ENCODE assay signal across 8 mouse cellular contexts in genomic region chr11:22981041-22981440, GRCm38 (mm10). TPM values are rescaled to one million over a fixed set of nuclear protein-coding genes. Genes with fewer than 3 reads are reported as not detected.
DNase-seq lines count a peak whose midpoint lies in the region; ATAC-seq and TF ChIP-seq lines count a peak whose summit lies in the region.

No protein-coding gene starts in this region.

- no peak for ATAC-seq in kidney, embryonic 14.5 days (ENCODE audit: low FRiP score, low TSS enrichment)
- no peak for ATAC-seq in hindbrain, embryonic 16.5 days
- peak; percentile 6; the same call in 1 of the 2 replicates for ATAC-seq in midbrain, embryonic 16.5 days

- H3K36me3 ChIP-seq in kidney, embryonic 14.5 days (ENCODE audit: control insufficient read depth, insufficient read depth, low read length), result peaks cover 14% of the 10 kb centered on the region
- no peaks in the 10 kb centered on the region for H3K36me3 ChIP-seq in hindbrain, embryonic 16.5 days (ENCODE audit: control insufficient read depth, insufficient read depth, low read length)
- peaks cover 2% of the 10 kb centered on the region; the same call in 1 of the 2 replicates for H3K36me3 ChIP-seq in midbrain, embryonic 16.5 days (ENCODE audit: control insufficient read depth, insufficient read depth, low read length)

- peaks cover 7% of the 10 kb centered on the region for H3K4me1 ChIP-seq in kidney, embryonic 14.5 days (ENCODE audit: control insufficient read depth, insufficient read depth, low read length)
- peaks cover 8% of the 10 kb centered on the region for H3K4me1 ChIP-seq in cortical plate, adult 2 months (ENCODE audit: control insufficient read depth, insufficient read depth, low read length)
- H3K4me1 ChIP-seq in hindbrain, embryonic 16.5 days (ENCODE audit: control insufficient read depth, insufficient read depth, low read depth, low read length), result peaks cover 36% of the 10 kb centered on the region
- peaks cover 30% of the 10 kb centered on the region for H3K4me1 ChIP-seq in midbrain, embryonic 16.5 days (ENCODE audit: control insufficient read depth, insufficient read depth, low read length)

- no peaks in the 10 kb centered on the region for H3K9me3 ChIP-seq in kidney, embryonic 14.5 days (ENCODE audit: control insufficient read depth, low read length)
- H3K9me3 ChIP-seq in hindbrain, embryonic 16.5 days (ENCODE audit: control insufficient read depth, low read length), result no peaks in the 10 kb centered on the region
- no peaks in the 10 kb centered on the region for H3K9me3 ChIP-seq in midbrain, embryonic 16.5 days (replicated peaks; ENCODE audit: control insufficient read depth, low read length, poor library complexity, severe bottlenecking)

- no peak for DNase-seq in kidney, postnatal 14 days
- DNase-seq in ovary, postnatal 14 days (ENCODE audit: low spot score), result no peak
- no peak for DNase-seq in right cerebral cortex, postnatal 14 days
- DNase-seq in gastrocnemius, adult 18-20 months (ENCODE audit: low spot score), result no peak

- WGBS in kidney, embryonic 14.5 days, result 29% methylated on average over 4 of the region's 4 CpGs
- WGBS in hindbrain, embryonic 16.5 days, result 54% methylated on average over 4 of the region's 4 CpGs
- WGBS in midbrain, embryonic 16.5 days, result 50% methylated on average over 4 of the region's 4 CpGs

- H3K27ac ChIP-seq in kidney, embryonic 14.5 days (ENCODE audit: low read depth, low read length), result no peak overlapping the region
- H3K27ac ChIP-seq in cortical plate, adult 2 months (ENCODE audit: insufficient read depth, low read length), result no peak overlapping the region
- no peak overlapping the region for H3K27ac ChIP-seq in hindbrain, embryonic 16.5 days (ENCODE audit: low read depth, low read length)
- H3K27ac ChIP-seq in midbrain, embryonic 16.5 days (ENCODE audit: low read length), result no peak overlapping the region

- H3K9ac ChIP-seq in kidney, embryonic 14.5 days (ENCODE audit: low read depth, low read length), result peak overlapping the region; percentile 78; the same call in 1 of the 2 replicates
- no peak overlapping the region for H3K9ac ChIP-seq in hindbrain, embryonic 16.5 days (ENCODE audit: low read depth, low read length)
- peak overlapping the region; percentile 69 for H3K9ac ChIP-seq in midbrain, embryonic 16.5 days (ENCODE audit: low read depth, low read length)

- no peak for TF ChIP-seq POLR2A in cortical plate, adult 2 months (IDR thresholded peaks at IDR 0.05; ENCODE audit: extremely low read depth, insufficient read depth, low read length)

- no peak for TF ChIP-seq CTCF in cortical plate, adult 2 months (IDR thresholded peaks at IDR 0.05; ENCODE audit: extremely low read depth, insufficient read depth, low read length)

- no peaks in the 10 kb centered on the region for H3K27me3 ChIP-seq in kidney, embryonic 14.5 days (ENCODE audit: control insufficient read depth, insufficient read depth, low read length)
- no peaks in the 10 kb centered on the region for H3K27me3 ChIP-seq in hindbrain, embryonic 16.5 days (replicated peaks; ENCODE audit: control insufficient read depth, insufficient read depth, low read length)
- H3K27me3 ChIP-seq in midbrain, embryonic 16.5 days (ENCODE audit: control insufficient read depth, insufficient read depth, low read depth, low read length), result no peaks in the 10 kb centered on the region

- peak overlapping the region; percentile 63 for H3K4me3 ChIP-seq in kidney, embryonic 14.5 days (ENCODE audit: low read length)
- peak overlapping the region; percentile 62 for H3K4me3 ChIP-seq in cortical plate, adult 2 months (ENCODE audit: insufficient read depth, low read length)
- H3K4me3 ChIP-seq in hindbrain, embryonic 16.5 days (ENCODE audit: low read length), result peak overlapping the region; percentile 7; the same call in 1 of the 2 replicates
- H3K4me3 ChIP-seq in midbrain, embryonic 16.5 days (ENCODE audit: low read depth, low read length), result peak overlapping the region; percentile 58

- H3K4me2 ChIP-seq in kidney, embryonic 14.5 days (replicated peaks; ENCODE audit: low read depth, low read length), result peak overlapping the region; percentile 71
- H3K4me2 ChIP-seq in hindbrain, embryonic 16.5 days (ENCODE audit: low read length), result peak overlapping the region; percentile 74
- peak overlapping the region; percentile 68 for H3K4me2 ChIP-seq in midbrain, embryonic 16.5 days (ENCODE audit: low read length)

RNA-seq across cellular contexts. Expression of gene Gm28048, which starts 0.8 kb away (rescaled TPM):
- 13.7 and 19.7 TPM in 2 replicates for polyA plus RNA-seq in kidney, embryonic 14.5 days (2014; fragmentation: Nextera tagmentation; extraction: Ambion mirVana)
- polyA plus RNA-seq in cortical plate, adult 2 months (2012; rRNA removed), result 4.5 and 7.3 TPM in 2 replicates
- polyA plus RNA-seq in hindbrain, embryonic 16.5 days (2015; fragmentation: Nextera tagmentation; extraction: Ambion mirVana), result 5.4 TPM in 2 replicates
- polyA plus RNA-seq in midbrain, embryonic 16.5 days (2015; fragmentation: Nextera tagmentation; extraction: Ambion mirVana), result 2.9 and 5.7 TPM in 2 replicates
- 1 to 10 TPM; 1.7 to 2.3 TPM for total RNA-seq in gastrocnemius, adult 18-20 months (2021)

RNA-seq across cellular contexts. Expression of gene Commd1, which starts 1.1 kb away (rescaled TPM):
- 398 and 493 TPM in 2 replicates for polyA plus RNA-seq in kidney, embryonic 14.5 days (2014; fragmentation: Nextera tagmentation; extraction: Ambion mirVana)
- polyA plus RNA-seq in cortical plate, adult 2 months (2012; rRNA removed), result 39.4 TPM in 2 replicates
- 236 and 237 TPM in 2 replicates for polyA plus RNA-seq in hindbrain, embryonic 16.5 days (2015; fragmentation: Nextera tagmentation; extraction: Ambion mirVana)
- polyA plus RNA-seq in midbrain, embryonic 16.5 days (2015; fragmentation: Nextera tagmentation; extraction: Ambion mirVana), result 248 and 268 TPM in 2 replicates
- total RNA-seq in gastrocnemius, adult 18-20 months (2021), result 100 to 1,000 TPM in 1 of 2 experiments, 10 to 100 TPM in 1; 93.4 to 109 TPM

RNA-seq across cellular contexts. Expression of gene Zrsr1, which starts 9.2 kb away (rescaled TPM):
- polyA plus RNA-seq in kidney, embryonic 14.5 days (2014; fragmentation: Nextera tagmentation; extraction: Ambion mirVana), result 2.3 and 3.0 TPM in 2 replicates
- 54.6 and 58.5 TPM in 2 replicates for polyA plus RNA-seq in cortical plate, adult 2 months (2012; rRNA removed)
- 7.8 and 9.7 TPM in 2 replicates for polyA plus RNA-seq in hindbrain, embryonic 16.5 days (2015; fragmentation: Nextera tagmentation; extraction: Ambion mirVana)
- 6.1 and 7.1 TPM in 2 replicates for polyA plus RNA-seq in midbrain, embryonic 16.5 days (2015; fragmentation: Nextera tagmentation; extraction: Ambion mirVana)
- total RNA-seq in gastrocnemius, adult 18-20 months (2021), result 10 to 100 TPM; 21.1 to 25.0 TPM

RNA-seq across cellular contexts. Expression of gene Cct4, which starts 9.3 kb away (rescaled TPM):
- polyA plus RNA-seq in kidney, embryonic 14.5 days (2014; fragmentation: Nextera tagmentation; extraction: Ambion mirVana), result 303 and 365 TPM in 2 replicates
- 62.2 and 64.7 TPM in 2 replicates for polyA plus RNA-seq in cortical plate, adult 2 months (2012; rRNA removed)
- 263 and 273 TPM in 2 replicates for polyA plus RNA-seq in hindbrain, embryonic 16.5 days (2015; fragmentation: Nextera tagmentation; extraction: Ambion mirVana)
- polyA plus RNA-seq in midbrain, embryonic 16.5 days (2015; fragmentation: Nextera tagmentation; extraction: Ambion mirVana), result 276 and 291 TPM in 2 replicates
- 100 to 1,000 TPM; 104 to 105 TPM for total RNA-seq in gastrocnemius, adult 18-20 months (2021)

RNA-seq across cellular contexts. Expression of gene Fam161a, which starts 26.3 kb away (rescaled TPM):
- 2.3 and 3.1 TPM in 2 replicates for polyA plus RNA-seq in kidney, embryonic 14.5 days (2014; fragmentation: Nextera tagmentation; extraction: Ambion mirVana)
- polyA plus RNA-seq in cortical plate, adult 2 months (2012; rRNA removed), result 3.5 and 5.3 TPM in 2 replicates
- 4.6 and 5.7 TPM in 2 replicates for polyA plus RNA-seq in hindbrain, embryonic 16.5 days (2015; fragmentation: Nextera tagmentation; extraction: Ambion mirVana)
- polyA plus RNA-seq in midbrain, embryonic 16.5 days (2015; fragmentation: Nextera tagmentation; extraction: Ambion mirVana), result 5.4 and 6.7 TPM in 2 replicates
- 1 to 10 TPM; 4.2 to 5.1 TPM for total RNA-seq in gastrocnemius, adult 18-20 months (2021)

Comparison
In these comparisons a context has a peak if more than half of its experiments do, and no peak if none do; other contexts are left out.
1. H3K4me3 ChIP-seq: peak in every context shown above with its lines; median percentile 63 in kidney, embryonic 14.5 days; 62 in cortical plate, adult 2 months; 58 in midbrain, embryonic 16.5 days; 7 in hindbrain, embryonic 16.5 days.